Mouse (Mus musculus) heart, embryonic 11.5 days (tissue): Measurements from ENCODE around the gene Disp1. TPM values are rescaled to one million over a fixed set of nuclear protein-coding genes. Genes with fewer than 3 reads are reported as not detected.

Experiments used
- ATAC-seq: fragments of 200-750 bp; cut with Nextera tagmentation; replicated peaks from 2 replicates; pipeline ENCODE4 v1.8.0; 2017; ENCODE audit warnings: moderate library complexity; ENCODE audit not compliant: insufficient number of reproducible peaks, low FRiP score, low TSS enrichment
- H3K27ac ChIP-seq: fragments of 300-500 bp; sonication (generic); 2 replicates; pipeline ENCODE4 v1.5.1; 2014; ENCODE audit warnings: mild to moderate bottlenecking, low read depth, low read length
- H3K27me3 ChIP-seq: fragments of 300-500 bp; sonication (generic); 2 replicates; pipeline ENCODE4 v1.6.1; 2014; ENCODE audit warnings: mild to moderate bottlenecking, low read length, mixed read lengths; ENCODE audit not compliant: control insufficient read depth, insufficient read depth
- H3K36me3 ChIP-seq: fragments of 300-500 bp; sonication (generic); 2 replicates; pipeline ENCODE4 v1.6.1; 2014; ENCODE audit warnings: mild to moderate bottlenecking, low read length, moderate library complexity, mixed read lengths; ENCODE audit not compliant: control insufficient read depth, insufficient read depth
- H3K4me1 ChIP-seq: fragments of 300-500 bp; sonication (generic); 2 replicates; pipeline ENCODE4 v1.6.1; 2014; ENCODE audit warnings: low read length; ENCODE audit not compliant: control insufficient read depth, insufficient read depth
- H3K4me2 ChIP-seq: fragments of 300-500 bp; sonication (generic); 2 replicates; pipeline ENCODE4 v1.6.1; 2014; ENCODE audit warnings: mild to moderate bottlenecking, moderate library complexity
- H3K4me3 ChIP-seq: fragments of 300-500 bp; sonication (generic); 2 replicates; pipeline ENCODE4 v1.5.1; 2014; ENCODE audit warnings: low read depth, low read length
- H3K9ac ChIP-seq: fragments of 300-500 bp; sonication (generic); 2 replicates; pipeline ENCODE4 v1.6.1; 2014; ENCODE audit warnings: mild to moderate bottlenecking, low read depth, low read length, moderate library complexity
- H3K9me3 ChIP-seq: fragments of 300-500 bp; sonication (generic); replicated peaks from 2 replicates; pipeline ENCODE4 v1.6.1; 2016; ENCODE audit warnings: low read length; ENCODE audit not compliant: control insufficient read depth
- WGBS: fragments of 180-500 bp; shearing (Covaris S2); extraction: QIAGEN DNeasy Blood & Tissue Kit; methylation state at CpG from one replicate; pipeline ENCODE4 v1.1.7; 2014; ENCODE audit not compliant: insufficient replicate concordance; 5-methylcytosine and 5-hydroxymethylcytosine counted together
- polyA plus RNA-seq: library from polyadenylated mRNA; unstranded; fragments of >200 nt; fragmentation: Nextera tagmentation; extraction: Ambion mirVana; gene quantifications from 2 replicates; pipeline ENCODE4 v1.2.1, GENCODE M21; 2014

Disp1 gene
- polyA plus RNA-seq, 1 experiment from 2014 or later: 12.6 TPM

DNA sequence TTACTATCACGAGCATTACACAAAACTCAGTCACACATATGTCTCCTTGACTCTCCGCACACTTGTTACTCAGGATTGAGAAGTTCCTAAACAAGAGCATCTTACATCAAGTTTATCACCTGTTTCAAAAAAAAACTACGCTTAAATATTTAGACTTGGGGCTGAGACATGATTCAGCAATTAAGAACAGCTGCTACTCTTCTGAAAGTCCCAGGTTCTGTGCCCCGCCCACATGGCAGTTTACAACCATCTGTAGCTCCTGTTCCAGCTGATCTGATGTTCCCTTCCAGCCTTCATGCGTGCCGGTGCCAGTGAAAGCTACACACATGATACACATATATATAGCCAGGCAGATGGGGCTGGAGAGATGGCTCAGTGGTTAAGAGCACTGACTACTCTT, 7.5 kb downstream of the Disp1 start:
- Histone ChIP-seq H3K27ac (no peak overlapping the region), H3K36me3 (no peaks in the 10 kb centered on the region), H3K9ac (no peak overlapping the region), H3K4me3 (no peak overlapping the region), H3K4me2 (no peak overlapping the region), H3K9me3 (no peaks in the 10 kb centered on the region), H3K4me1 (peaks cover 5% of the 10 kb centered on the region; the same call in 1 of the 2 replicates), H3K27me3 (no peaks in the 10 kb centered on the region)
- 87% methylated on average over 6 of the region's 6 CpGs for WGBS
- no peak; the same call in 1 of the 2 replicates for ATAC-seq

DNA sequence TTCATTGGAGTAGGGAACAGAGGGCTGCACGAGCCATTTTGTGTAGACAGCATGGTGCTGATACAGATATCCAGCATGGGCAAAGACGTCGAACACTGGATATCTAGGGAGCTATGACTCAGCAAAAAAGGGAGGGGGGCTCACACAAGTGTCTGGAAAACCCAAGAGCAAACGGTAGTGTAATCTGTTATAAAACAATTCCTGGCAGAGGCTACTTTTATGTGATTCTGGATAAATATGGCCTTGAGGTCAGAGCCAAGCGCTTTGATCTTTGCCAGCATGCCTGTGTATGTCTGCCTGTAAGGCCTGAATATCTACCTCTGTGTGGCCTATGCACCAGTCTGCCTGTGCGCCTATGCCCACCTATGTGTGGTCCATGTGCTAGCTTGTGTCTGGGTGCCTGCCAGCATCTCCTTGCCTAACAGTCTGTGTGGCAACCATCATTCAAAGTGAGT, 8.5 kb downstream of the Disp1 start:
- H3K27ac ChIP-seq: no peak overlapping the region
- 52% methylated on average over 6 of the region's 6 CpGs for WGBS
- H3K4me2 ChIP-seq: no peak overlapping the region
- peaks cover 5% of the 10 kb centered on the region; the same call in 1 of the 2 replicates for H3K4me1 ChIP-seq
- H3K9me3 ChIP-seq: no peaks in the 10 kb centered on the region
- no peak overlapping the region for H3K4me3 ChIP-seq
- H3K9ac ChIP-seq: no peak overlapping the region
- no peaks in the 10 kb centered on the region for H3K36me3 ChIP-seq
- ATAC-seq: no peak
- H3K27me3 ChIP-seq: no peaks in the 10 kb centered on the region

DNA sequence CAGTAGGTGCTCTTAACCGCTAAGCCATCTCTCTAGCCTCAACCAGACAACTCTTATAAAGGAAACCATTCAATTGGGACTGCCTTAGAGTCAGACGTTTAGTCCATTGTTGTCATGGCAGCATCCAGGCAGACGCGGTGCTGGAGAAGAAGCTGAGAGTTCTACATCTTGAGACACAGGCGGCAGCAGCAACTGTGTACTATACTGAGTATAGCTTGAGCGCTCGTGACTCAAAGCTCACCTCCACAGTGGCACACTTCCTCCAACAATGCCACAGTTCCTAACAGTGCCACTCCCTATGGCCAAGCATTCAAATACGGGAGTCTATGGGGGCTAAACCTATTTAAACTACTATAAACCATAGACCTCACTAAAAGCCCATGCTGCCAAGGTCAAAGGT, 11.2 kb downstream of the Disp1 start:
- 89% methylated on average over 8 of the region's 8 CpGs for WGBS
- H3K4me2 ChIP-seq: no peak overlapping the region
- no peak for ATAC-seq
- H3K27ac ChIP-seq: no peak overlapping the region
- no peaks in the 10 kb centered on the region for H3K9me3 ChIP-seq
- no peaks in the 10 kb centered on the region for H3K27me3 ChIP-seq
- no peak overlapping the region for H3K4me3 ChIP-seq
- peaks cover 7% of the 10 kb centered on the region for H3K4me1 ChIP-seq
- no peaks in the 10 kb centered on the region for H3K36me3 ChIP-seq
- no peak overlapping the region for H3K9ac ChIP-seq

DNA sequence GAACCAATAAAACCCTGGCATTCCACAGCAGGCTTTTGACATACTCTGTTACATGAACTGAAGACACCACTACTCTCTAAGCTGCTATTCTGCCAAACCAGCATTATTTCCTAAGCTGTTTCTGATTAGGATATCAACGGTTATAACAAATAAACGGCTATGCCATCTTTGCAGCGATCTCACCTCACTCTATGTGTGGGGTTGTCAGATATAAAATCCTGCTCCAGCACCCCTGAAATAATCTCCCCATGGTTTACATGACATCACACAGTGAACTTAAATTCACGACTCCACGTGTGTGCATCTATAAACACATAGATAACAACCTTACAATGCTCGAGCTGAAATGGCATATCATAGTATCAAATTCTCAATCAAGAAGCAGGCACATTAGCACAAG, 13.7 kb downstream of the Disp1 start:
- Histone ChIP-seq H3K4me2 (no peak overlapping the region), H3K9me3 (no peaks in the 10 kb centered on the region), H3K4me3 (no peak overlapping the region), H3K4me1 (peaks cover 3% of the 10 kb centered on the region), H3K27ac (no peak overlapping the region), H3K9ac (no peak overlapping the region), H3K36me3 (no peaks in the 10 kb centered on the region), H3K27me3 (no peaks in the 10 kb centered on the region)
- ATAC-seq: no peak
- 79% methylated on average over 6 of the region's 6 CpGs for WGBS

DNA sequence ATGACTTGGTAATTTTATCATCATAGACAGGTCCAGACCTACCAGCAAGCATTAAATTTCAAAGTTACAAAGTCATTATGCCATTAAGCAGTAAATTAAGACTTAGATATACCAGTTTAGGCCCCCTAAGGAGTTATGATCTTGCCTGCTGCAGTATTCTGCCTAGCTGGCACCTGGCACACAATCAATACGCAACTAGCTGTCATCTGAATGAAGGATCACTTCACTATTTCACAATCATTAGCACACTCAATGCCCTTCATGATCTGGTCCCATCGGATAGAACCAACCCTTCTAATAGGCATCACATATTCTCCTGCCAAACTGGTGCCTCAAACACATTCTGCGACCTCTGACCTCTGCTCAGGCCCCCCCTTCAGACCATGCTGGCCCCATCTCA, 14.2 kb downstream of the Disp1 start:
- Histone ChIP-seq H3K27me3 (no peaks in the 10 kb centered on the region), H3K4me1 (peaks cover 2% of the 10 kb centered on the region; the same call in 1 of the 2 replicates), H3K4me3 (no peak overlapping the region), H3K36me3 (no peaks in the 10 kb centered on the region), H3K27ac (no peak overlapping the region), H3K4me2 (no peak overlapping the region), H3K9me3 (no peaks in the 10 kb centered on the region), H3K9ac (no peak overlapping the region)
- no peak for ATAC-seq
- 87% methylated on average over 3 of the region's 3 CpGs for WGBS

DNA sequence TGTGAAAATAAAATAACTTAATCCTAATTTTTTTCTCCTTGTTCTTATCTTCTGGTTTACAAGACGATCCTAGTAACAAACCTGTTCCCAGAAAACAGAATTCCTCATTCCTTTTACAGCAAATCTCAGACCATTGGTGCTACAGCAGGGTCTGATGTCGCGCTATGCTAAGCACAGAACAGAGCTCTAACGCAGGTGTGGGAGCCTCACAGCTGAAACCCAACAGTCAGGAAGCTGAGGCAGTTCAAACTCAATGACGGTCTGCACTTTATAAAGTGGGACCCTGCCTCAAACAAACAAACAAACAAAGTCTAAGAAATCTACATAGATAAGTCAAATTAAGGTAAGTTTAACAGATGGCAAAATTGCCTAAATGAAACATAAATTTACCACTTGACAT, 20.4 kb downstream of the Disp1 start:
- no peak for ATAC-seq
- no peaks in the 10 kb centered on the region for H3K4me1 ChIP-seq
- H3K9me3 ChIP-seq: no peaks in the 10 kb centered on the region
- H3K9ac ChIP-seq: no peak overlapping the region
- no peak overlapping the region for H3K4me3 ChIP-seq
- no peaks in the 10 kb centered on the region for H3K36me3 ChIP-seq
- 84% methylated on average over 5 of the region's 5 CpGs for WGBS
- no peak overlapping the region for H3K27ac ChIP-seq
- no peaks in the 10 kb centered on the region for H3K27me3 ChIP-seq
- H3K4me2 ChIP-seq: no peak overlapping the region

DNA sequence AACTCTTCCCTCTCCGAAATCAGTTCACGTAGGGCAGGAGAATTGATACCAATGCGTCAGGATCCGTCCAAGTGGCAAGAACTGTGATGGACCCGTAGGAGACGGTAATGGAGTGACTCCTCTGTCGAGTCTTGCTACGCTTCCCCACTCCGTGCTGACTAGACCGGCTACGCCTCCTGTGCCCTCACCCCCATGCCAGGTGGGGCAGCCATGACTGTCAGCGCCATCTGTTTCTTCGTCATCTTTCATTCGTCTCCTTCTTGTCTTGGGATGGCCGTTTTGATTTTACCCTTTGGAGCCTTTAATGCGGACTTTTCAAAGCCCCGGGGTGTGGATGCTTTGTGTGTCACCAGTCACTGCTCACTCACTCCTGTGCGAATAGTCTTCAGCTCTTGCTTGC, 26.6 kb downstream of the Disp1 start:
- Histone ChIP-seq H3K9me3 (no peaks in the 10 kb centered on the region), H3K4me1 (peaks cover 30% of the 10 kb centered on the region), H3K27me3 (no peaks in the 10 kb centered on the region), H3K9ac (no peak overlapping the region), H3K27ac (no peak overlapping the region), H3K36me3 (no peaks in the 10 kb centered on the region), H3K4me2 (no peak overlapping the region), H3K4me3 (no peak overlapping the region)
- WGBS: 88% methylated on average over 18 of the region's 18 CpGs
- no peak for ATAC-seq

DNA sequence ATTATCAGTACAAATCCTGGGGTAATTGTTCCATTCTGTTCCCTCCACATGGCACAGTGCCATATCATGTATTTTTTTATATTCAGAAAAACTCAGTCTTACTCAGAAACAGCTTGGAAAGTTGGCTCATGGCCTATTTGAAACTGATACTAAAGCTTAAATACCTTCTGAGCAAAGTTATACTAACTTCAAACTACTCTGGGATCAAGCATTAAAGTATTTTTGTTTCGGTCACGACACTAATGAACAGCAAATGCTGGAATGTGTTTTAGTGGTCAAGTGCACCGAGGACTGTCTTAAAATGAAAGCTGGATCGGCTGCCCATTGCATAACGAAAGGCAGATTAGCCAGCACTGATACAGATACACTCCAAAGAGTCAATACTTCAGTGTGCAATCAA, 27.2 kb downstream of the Disp1 start:
- 70% methylated on average over 5 of the region's 5 CpGs for WGBS
- Histone ChIP-seq H3K27me3 (no peaks in the 10 kb centered on the region), H3K4me3 (no peak overlapping the region), H3K36me3 (no peaks in the 10 kb centered on the region), H3K9me3 (no peaks in the 10 kb centered on the region), H3K4me1 (peaks cover 36% of the 10 kb centered on the region), H3K27ac (no peak overlapping the region), H3K4me2 (no peak overlapping the region), H3K9ac (no peak overlapping the region)
- ATAC-seq: no peak

DNA sequence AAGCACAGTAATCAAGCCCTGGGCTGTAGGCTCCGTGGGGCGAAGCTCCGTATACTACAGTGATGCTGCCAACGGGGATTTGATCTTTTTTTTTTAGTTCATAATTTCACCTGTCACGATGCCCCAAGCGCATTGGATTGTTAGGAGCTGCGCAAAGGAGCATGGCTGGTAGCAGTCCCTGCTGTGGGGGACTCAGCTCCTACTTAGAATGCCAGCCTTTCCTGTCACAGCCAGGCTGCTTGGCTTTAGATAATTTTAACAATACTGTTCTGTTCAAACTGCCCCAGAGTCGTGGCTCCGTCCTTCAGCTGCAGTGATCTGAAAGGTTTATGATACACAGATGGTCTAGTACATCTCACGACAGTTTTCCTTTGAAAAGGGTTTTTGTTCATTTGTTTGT, 29.9 kb downstream of the Disp1 start:
- 59% methylated on average over 10 of the region's 10 CpGs for WGBS
- Histone ChIP-seq H3K9ac (no peak overlapping the region), H3K9me3 (no peaks in the 10 kb centered on the region), H3K4me1 (peaks cover 55% of the 10 kb centered on the region), H3K36me3 (no peaks in the 10 kb centered on the region), H3K27ac (no peak overlapping the region), H3K4me2 (no peak overlapping the region), H3K4me3 (no peak overlapping the region), H3K27me3 (no peaks in the 10 kb centered on the region)
- ATAC-seq: no peak
